Mouse (Mus musculus) heart, embryonic 12.5 days (tissue): Measurements from ENCODE around the gene Mcrs1. TPM values are rescaled to one million over a fixed set of nuclear protein-coding genes. Genes with fewer than 3 reads are reported as not detected.

Experiments
- ATAC-seq: fragments of 200-750 bp; cut with Nextera tagmentation; 2 replicates; pipeline ENCODE4 v1.8.0; 2017; ENCODE audit warnings: moderate TSS enrichment, moderate library complexity; ENCODE audit not compliant: insufficient number of reproducible peaks, low FRiP score
- H3K27ac ChIP-seq: fragments of 300-500 bp; sonication (generic); 2 replicates; pipeline ENCODE4 v1.5.1; 2016; ENCODE audit warnings: mild to moderate bottlenecking, moderate library complexity; ENCODE audit not compliant: poor library complexity, severe bottlenecking
- H3K27me3 ChIP-seq: fragments of 300-500 bp; sonication (generic); replicated peaks from 2 replicates; pipeline ENCODE4 v1.6.1; 2016; ENCODE audit warnings: mild to moderate bottlenecking, moderate library complexity
- H3K36me3 ChIP-seq: fragments of 300-500 bp; sonication (generic); 2 replicates; pipeline ENCODE4 v1.6.1; 2016; ENCODE audit warnings: mild to moderate bottlenecking, moderate library complexity
- H3K4me1 ChIP-seq: fragments of 300-500 bp; sonication (generic); replicated peaks from 2 replicates; pipeline ENCODE4 v1.6.1; 2016; ENCODE audit warnings: mild to moderate bottlenecking
- H3K4me2 ChIP-seq: fragments of 300-500 bp; sonication (generic); 2 replicates; pipeline ENCODE4 v1.6.1; 2016; ENCODE audit warnings: mild to moderate bottlenecking, moderate library complexity
- H3K4me3 ChIP-seq: fragments of 300-500 bp; sonication (generic); 2 replicates; pipeline ENCODE4 v1.5.1; 2016; ENCODE audit warnings: mild to moderate bottlenecking
- H3K9ac ChIP-seq: fragments of 300-500 bp; sonication (generic); 2 replicates; pipeline ENCODE4 v1.6.1; 2016; ENCODE audit warnings: mild to moderate bottlenecking, moderate library complexity
- H3K9me3 ChIP-seq: fragments of 300-500 bp; sonication (generic); replicated peaks from 2 replicates; pipeline ENCODE4 v1.6.1; 2016; ENCODE audit warnings: mild to moderate bottlenecking, moderate library complexity
- whole genome bisulfite sequencing: fragments of 180-500 bp; shearing (Covaris S2); methylation state at CpG from one replicate; pipeline ENCODE4 v1.1.7; 2016; 5-methylcytosine and 5-hydroxymethylcytosine counted together
- polyA plus RNA-seq: library from polyadenylated mRNA; unstranded; fragments of >200 nt; fragmentation: Nextera tagmentation; extraction: Ambion mirVana; gene quantifications from 2 replicates; pipeline ENCODE4 v1.2.1, GENCODE M21; 2016

Gene Mcrs1
- polyA plus RNA-seq, 1 experiment from 2014 or later = 143 TPM

GRCm38 (mm10) chr15:99205959-99206358 is 45.8 kb downstream of the Mcrs1 start:
- Histone ChIP-seq H3K4me2 (no peak overlapping the region), H3K9ac (no peak overlapping the region), H3K36me3 (peaks cover 72% of the 10 kb centered on the region), H3K27me3 (no peaks in the 10 kb centered on the region), H3K9me3 (no peaks in the 10 kb centered on the region), H3K4me1 (peaks cover 5% of the 10 kb centered on the region), H3K27ac (no peak overlapping the region), H3K4me3 (no peak overlapping the region)
- 68% methylated on average over 8 of the region's 8 CpGs for WGBS
- ATAC-seq = no peak

DNA sequence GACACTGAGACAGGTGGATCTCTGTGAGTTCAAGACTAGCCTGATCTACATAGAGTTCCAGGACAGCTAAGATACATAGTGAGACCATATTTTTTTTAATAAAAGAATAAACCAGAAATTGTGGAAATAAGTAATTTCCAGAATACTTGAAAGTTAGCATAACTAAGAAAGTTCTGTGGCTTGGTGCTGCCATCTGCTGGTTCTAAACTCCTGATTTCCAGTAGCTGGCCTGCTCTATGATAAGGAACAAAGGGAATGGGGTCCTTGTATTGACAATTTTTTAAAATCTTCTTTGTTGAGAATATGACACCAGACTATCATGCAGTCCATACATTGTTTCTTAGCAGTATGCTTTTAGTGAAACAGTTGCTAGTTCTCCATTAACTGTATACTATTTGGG is 53.0 kb downstream of the Mcrs1 start:
- H3K36me3 ChIP-seq = peaks cover 68% of the 10 kb centered on the region
- H3K4me1 ChIP-seq = no peaks in the 10 kb centered on the region
- no peak overlapping the region for H3K4me3 ChIP-seq
- no peak overlapping the region for H3K4me2 ChIP-seq
- H3K27me3 ChIP-seq = no peaks in the 10 kb centered on the region
- H3K9me3 ChIP-seq = no peaks in the 10 kb centered on the region
- no peak for ATAC-seq
- H3K27ac ChIP-seq = no peak overlapping the region
- no peak overlapping the region for H3K9ac ChIP-seq

- no peaks in the 10 kb centered on the region for H3K27me3 ChIP-seq
- no peaks in the 10 kb centered on the region for H3K4me1 ChIP-seq
- H3K4me3 ChIP-seq = no peak overlapping the region
- H3K9me3 ChIP-seq = no peaks in the 10 kb centered on the region
- no peak for ATAC-seq
- peaks cover 65% of the 10 kb centered on the region for H3K36me3 ChIP-seq
- H3K27ac ChIP-seq = no peak overlapping the region
- H3K9ac ChIP-seq = no peak overlapping the region
- WGBS = 86% methylated on average over 6 of the region's 6 CpGs
- no peak overlapping the region for H3K4me2 ChIP-seq
Measured at GRCm38 (mm10) chr15:99195043-99195442, 56.7 kb downstream of the Mcrs1 start.

DNA sequence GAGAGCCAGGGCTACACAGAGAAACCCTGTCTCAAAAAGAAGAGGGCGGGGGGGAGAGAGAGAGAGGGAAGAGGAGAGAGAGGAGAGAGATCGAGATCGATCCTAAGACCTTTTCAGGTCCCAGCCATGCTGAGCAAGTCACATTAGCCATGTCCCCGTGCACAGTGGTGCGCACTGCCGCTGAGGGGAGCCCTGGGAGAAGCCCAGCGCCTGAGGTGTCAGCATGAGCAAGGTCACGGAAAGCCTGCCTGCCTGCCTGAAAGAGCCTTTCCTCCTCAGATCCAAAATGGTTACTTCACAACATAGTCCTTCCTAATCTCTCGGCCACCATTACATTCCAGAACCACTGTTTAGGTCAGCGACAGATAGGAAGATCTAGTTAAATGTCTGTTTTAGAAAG is 57.4 kb downstream of the Mcrs1 start:
- 79% methylated on average over 10 of the region's 10 CpGs for WGBS
- H3K9ac ChIP-seq = no peak overlapping the region
- no peaks in the 10 kb centered on the region for H3K9me3 ChIP-seq
- no peak overlapping the region for H3K4me2 ChIP-seq
- no peak overlapping the region for H3K27ac ChIP-seq
- ATAC-seq = no peak
- H3K27me3 ChIP-seq = no peaks in the 10 kb centered on the region
- peaks cover 65% of the 10 kb centered on the region for H3K36me3 ChIP-seq
- H3K4me1 ChIP-seq = no peaks in the 10 kb centered on the region
- H3K4me3 ChIP-seq = no peak overlapping the region

Other genes with a start within 250 kb of the Mcrs1 start
- gene Tuba1c, start 222.1 kb downstream of the Mcrs1 start, polyA plus RNA-seq = 135 and 139 TPM in 2 replicates
- gene Prph, start 196.8 kb downstream of the Mcrs1 start, polyA plus RNA-seq = 0.22 and 0.50 TPM in 2 replicates
- 27.2 and 28.0 TPM in 2 replicates for gene Troap, start 177.4 kb downstream of the Mcrs1 start, polyA plus RNA-seq
- gene C1ql4, start 164.1 kb downstream of the Mcrs1 start, polyA plus RNA-seq = 0.34 and 0.46 TPM in 2 replicates
- 1.2 TPM in 2 replicates for gene Dnajc22, start 158.8 kb downstream of the Mcrs1 start, polyA plus RNA-seq
- 57.2 and 58.5 TPM in 2 replicates for gene Spats2, start 126.0 kb downstream of the Mcrs1 start, polyA plus RNA-seq
- gene Kcnh3, start 27.1 kb downstream of the Mcrs1 start, polyA plus RNA-seq = 0.10 and 0.24 TPM in 2 replicates
- 44.0 and 44.4 TPM in 2 replicates for gene Prpf40b, start 43.1 kb upstream of the Mcrs1 start, polyA plus RNA-seq
- 0.27 and 0.31 TPM in 2 replicates for gene Fam186b, start 43.9 kb upstream of the Mcrs1 start, polyA plus RNA-seq
- gene Fmnl3, start 118.5 kb upstream of the Mcrs1 start, polyA plus RNA-seq = 17.2 and 21.0 TPM in 2 replicates
- 251 and 253 TPM in 2 replicates for gene Tmbim6, start 140.9 kb upstream of the Mcrs1 start, polyA plus RNA-seq
- gene Nckap5l, start 205.8 kb upstream of the Mcrs1 start, polyA plus RNA-seq = 11.4 and 12.0 TPM in 2 replicates
- 11.3 and 12.2 TPM in 2 replicates for gene Bcdin3d, start 222.8 kb upstream of the Mcrs1 start, polyA plus RNA-seq